Mouse (Mus musculus) kidney, postnatal 0 days (tissue): Measurements from ENCODE around the gene P4htm. TPM values are rescaled to one million over a fixed set of nuclear protein-coding genes. Genes with fewer than 3 reads are reported as not detected.
"Not testable (repeated sequence)": the region's sequence is repeated elsewhere in the genome, so short reads cannot be mapped to it uniquely, and the experiment has no call there.

ENCODE experiments used
- ATAC-seq: fragments of 200-750 bp; cut with Nextera tagmentation; replicated peaks from 2 replicates; pipeline ENCODE4 v1.8.0; 2017; ENCODE audit warnings: low read depth, moderate number of reproducible peaks, moderate TSS enrichment, moderate library complexity; ENCODE audit not compliant: low FRiP score
- DNase-seq: peaks from one replicate; pipeline ENCODE4 v3.0.0-alpha.2; 2016; ENCODE audit warnings: low spot score
- H3K27ac ChIP-seq: fragments of 300-500 bp; sonication (generic); 2 replicates; pipeline ENCODE4 v1.5.1; 2014; ENCODE audit warnings: mild to moderate bottlenecking
- H3K27me3 ChIP-seq: fragments of 300-500 bp; sonication (generic); 2 replicates; pipeline ENCODE4 v1.6.1; 2014; ENCODE audit warnings: low read length, mixed read lengths; ENCODE audit not compliant: insufficient read depth
- H3K36me3 ChIP-seq: fragments of 300-500 bp; sonication (generic); 2 replicates; pipeline ENCODE4 v1.6.1; 2014; ENCODE audit warnings: low read length, mixed read lengths; ENCODE audit not compliant: insufficient read depth
- H3K4me1 ChIP-seq: fragments of 300-500 bp; sonication (generic); replicated peaks from 2 replicates; pipeline ENCODE4 v1.6.1; 2014; ENCODE audit warnings: antibody characterized with exemption, low read length, mixed read lengths; ENCODE audit not compliant: insufficient read depth
- H3K4me2 ChIP-seq: fragments of 300-500 bp; sonication (generic); 2 replicates; pipeline ENCODE4 v1.6.1; 2014; ENCODE audit warnings: mild to moderate bottlenecking, low read length, moderate library complexity, mixed read lengths
- H3K4me3 ChIP-seq: fragments of 300-500 bp; sonication (generic); replicated peaks from 2 replicates; pipeline ENCODE4 v1.5.1; 2014; ENCODE audit warnings: low read depth, low read length
- H3K9ac ChIP-seq: fragments of 300-500 bp; sonication (generic); 2 replicates; pipeline ENCODE4 v1.6.1; 2014; ENCODE audit warnings: low read depth, low read length
- H3K9me3 ChIP-seq: fragments of 300-500 bp; sonication (generic); replicated peaks from 2 replicates; pipeline ENCODE4 v1.6.1; 2016; ENCODE audit warnings: low read length, inconsistent platforms, mixed read lengths
- CTCF ChIP-seq: IDR thresholded peaks from 2 replicates; pipeline ENCODE4 v1.5.1; 2016; ENCODE audit warnings: antibody characterized with exemption, low read depth, mild to moderate bottlenecking, moderate library complexity
- WGBS: fragments of 180-500 bp; shearing (Covaris S2); extraction: QIAGEN DNeasy Blood & Tissue Kit; methylation state at CpG from one replicate; pipeline ENCODE4 v1.1.7; 2014; 5-methylcytosine and 5-hydroxymethylcytosine counted together
- polyA plus RNA-seq: library from polyadenylated mRNA; unstranded; fragments of >200 nt; fragmentation: Nextera tagmentation; extraction: Ambion mirVana; gene quantifications from 2 replicates; pipeline ENCODE4 v1.2.1, GENCODE M21; 2015

The P4htm gene
- polyA plus RNA-seq, 1 experiment from 2014 or later: 8.3 TPM

- WGBS: 86% methylated on average over 1 of the region's 1 CpGs
- no peak overlapping the region for H3K4me3 ChIP-seq
- H3K27ac ChIP-seq: no peak overlapping the region
- H3K4me2 ChIP-seq: no peak overlapping the region
- ATAC-seq (no peak), DNase-seq (no peak)
- no peaks in the 10 kb centered on the region for H3K9me3 ChIP-seq
- TF ChIP-seq CTCF: no peak
- H3K27me3 ChIP-seq: no peaks in the 10 kb centered on the region
- no peak overlapping the region for H3K9ac ChIP-seq
- H3K36me3 ChIP-seq: 0 out of 2 replicates have a peak, but pooled peaks cover 12% of the 10 kb centered on the region
- no peaks in the 10 kb centered on the region for H3K4me1 ChIP-seq
Observed at GRCm38 (mm10) chr9:108630683-108631082, 33.2 kb upstream of the P4htm start.

- H3K4me1 ChIP-seq: no peaks in the 10 kb centered on the region
- H3K9ac ChIP-seq: no peak overlapping the region
- no peaks in the 10 kb centered on the region for H3K27me3 ChIP-seq
- TF ChIP-seq CTCF: no peak
- DNase-seq: no peak
- no peak overlapping the region for H3K4me3 ChIP-seq
- ATAC-seq: no peak
- WGBS: 82% methylated on average over 4 of the region's 4 CpGs
- H3K9me3 ChIP-seq: no peaks in the 10 kb centered on the region
- no peak overlapping the region for H3K27ac ChIP-seq
- H3K4me2 ChIP-seq: no peak overlapping the region
- peaks cover 14% of the 10 kb centered on the region; the same call in 1 of the 2 replicates for H3K36me3 ChIP-seq
Observed at GRCm38 (mm10) chr9:108628141-108628540, 30.7 kb upstream of the P4htm start.

- no peaks in the 10 kb centered on the region for H3K27me3 ChIP-seq
- H3K9me3 ChIP-seq: no peaks in the 10 kb centered on the region
- H3K36me3 ChIP-seq: peaks cover 13% of the 10 kb centered on the region; the same call in 1 of the 2 replicates
- ATAC-seq (no peak), DNase-seq (no peak)
- no peak overlapping the region for H3K4me3 ChIP-seq
- no peaks in the 10 kb centered on the region for H3K4me1 ChIP-seq
- H3K4me2 ChIP-seq: no peak overlapping the region
- H3K27ac ChIP-seq: no peak overlapping the region
- 82% methylated on average over 2 of the region's 2 CpGs for WGBS
- H3K9ac ChIP-seq: no peak overlapping the region
- no peak for TF ChIP-seq CTCF
Observed at GRCm38 (mm10) chr9:108626498-108626897, 29.0 kb upstream of the P4htm start.

DNA sequence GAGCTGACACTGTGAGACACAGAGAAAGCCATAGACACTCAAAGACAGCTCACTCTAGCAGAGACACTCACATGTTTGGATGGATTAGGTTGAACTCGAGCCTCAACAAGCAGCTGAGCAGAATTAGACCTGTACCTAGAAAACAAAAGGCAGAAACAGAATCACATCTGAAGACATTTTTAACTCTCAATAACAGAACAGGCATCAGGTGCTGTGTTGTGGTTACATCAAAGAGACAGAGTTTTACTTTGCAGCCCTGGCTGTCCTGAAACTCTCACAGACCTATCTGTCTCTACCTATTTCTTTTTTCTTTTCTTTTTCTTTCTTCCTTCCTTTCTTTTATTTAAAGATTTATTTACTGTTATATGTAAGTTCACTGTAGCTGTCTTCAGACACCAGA is 19.8 kb upstream of the P4htm start:
- Histone ChIP-seq H3K27ac (no peak overlapping the region), H3K9ac (no peak overlapping the region), H3K4me2 (no peak overlapping the region), H3K4me3 (no peak overlapping the region), H3K27me3 (no peaks in the 10 kb centered on the region), H3K9me3 (no peaks in the 10 kb centered on the region), H3K4me1 (no peaks in the 10 kb centered on the region), H3K36me3 (peaks cover 32% of the 10 kb centered on the region)
- no peak for DNase-seq
- ATAC-seq: no peak
- 97% methylated on average over 1 of the region's 1 CpGs for WGBS
- no peak for TF ChIP-seq CTCF

GRCm38 (mm10) chr9:108611488-108611887 is 14.0 kb upstream of the P4htm start:
- Histone ChIP-seq H3K4me1 (no peaks in the 10 kb centered on the region), H3K9me3 (no peaks in the 10 kb centered on the region), H3K9ac (no peak overlapping the region), H3K27ac (no peak overlapping the region), H3K36me3 (peaks cover 61% of the 10 kb centered on the region), H3K4me2 (no peak overlapping the region), H3K4me3 (no peak overlapping the region), H3K27me3 (no peaks in the 10 kb centered on the region)
- DNase-seq (no peak), ATAC-seq (no peak)
- TF ChIP-seq CTCF: no peak
- WGBS: 81% methylated on average over 10 of the region's 10 CpGs

GRCm38 (mm10) chr9:108608889-108609288 is 11.4 kb upstream of the P4htm start:
- H3K4me1 ChIP-seq: no peaks in the 10 kb centered on the region
- H3K27ac ChIP-seq: no peak overlapping the region
- H3K4me2 ChIP-seq: no peak overlapping the region
- H3K36me3 ChIP-seq: peaks cover 55% of the 10 kb centered on the region
- no peaks in the 10 kb centered on the region for H3K9me3 ChIP-seq
- no peak overlapping the region for H3K4me3 ChIP-seq
- DNase-seq: no peak
- H3K9ac ChIP-seq: no peak overlapping the region
- ATAC-seq: no peak
- WGBS: 87% methylated on average over 4 of the region's 4 CpGs
- no peaks in the 10 kb centered on the region for H3K27me3 ChIP-seq
- TF ChIP-seq CTCF: no peak

DNA sequence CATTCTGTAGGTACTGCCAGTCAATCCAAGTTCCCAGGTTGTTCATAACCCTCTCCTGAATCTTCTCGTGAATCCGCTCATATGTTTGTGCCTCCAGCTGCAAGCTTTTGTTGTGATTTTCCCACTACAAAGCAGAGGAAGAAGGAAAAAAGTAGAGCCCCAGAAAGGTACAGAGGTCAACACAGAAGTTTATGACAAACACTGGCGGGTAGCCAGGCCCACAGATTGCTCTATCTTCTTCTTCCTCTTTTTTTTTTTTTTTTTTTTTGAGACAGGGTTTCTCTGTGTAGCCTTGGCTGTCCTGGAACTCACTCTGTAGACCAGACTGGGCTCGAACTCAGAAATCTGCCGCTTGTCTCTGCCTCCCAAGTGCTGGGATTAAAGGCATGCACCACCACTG is 10.5 kb upstream of the P4htm start:
- H3K4me1 ChIP-seq, H3K4me2 ChIP-seq, H3K27ac ChIP-seq, H3K4me3 ChIP-seq, ATAC-seq, H3K9me3 ChIP-seq, H3K9ac ChIP-seq, H3K27me3 ChIP-seq, DNase-seq: not testable (repeated sequence)
- 85% methylated on average over 5 of the region's 5 CpGs for WGBS
- H3K36me3 ChIP-seq: peaks cover 58% of the 10 kb centered on the region
